Mouse (Mus musculus) stomach, postnatal 0 days (tissue): ENCODE results near the gene Fam189a1. TPM values are rescaled to one million over a fixed set of nuclear protein-coding genes. Genes with fewer than 3 reads are reported as not detected.

Experiments
- ATAC-seq: fragments of 200-750 bp; cut with Nextera tagmentation; 2 replicates; pipeline ENCODE4 v1.8.0; 2017; ENCODE audit not compliant: low FRiP score, low TSS enrichment
- DNase-seq: peaks from one replicate; pipeline ENCODE4 v3.0.0-alpha.2; 2016; ENCODE audit warnings: low spot score
- H3K27ac ChIP-seq: fragments of 300-500 bp; sonication (generic); replicated peaks from 2 replicates; pipeline ENCODE4 v1.5.1; 2014; ENCODE audit warnings: mild to moderate bottlenecking, control low read depth
- H3K27me3 ChIP-seq: fragments of 300-500 bp; sonication (generic); 2 replicates; pipeline ENCODE4 v1.6.1; 2014; ENCODE audit warnings: low read length; ENCODE audit not compliant: control insufficient read depth, insufficient read depth
- H3K36me3 ChIP-seq: fragments of 300-500 bp; sonication (generic); 2 replicates; pipeline ENCODE4 v1.6.1; 2014; ENCODE audit warnings: low read length, mixed read lengths; ENCODE audit not compliant: control insufficient read depth, insufficient read depth
- H3K4me1 ChIP-seq: fragments of 300-500 bp; sonication (generic); replicated peaks from 2 replicates; pipeline ENCODE4 v1.6.1; 2014; ENCODE audit warnings: antibody characterized with exemption; ENCODE audit not compliant: control insufficient read depth, insufficient read depth
- H3K4me2 ChIP-seq: fragments of 300-500 bp; sonication (generic); replicated peaks from 2 replicates; pipeline ENCODE4 v1.6.1; 2014; ENCODE audit warnings: low read depth, mild to moderate bottlenecking, control low read depth, moderate library complexity
- H3K4me3 ChIP-seq: fragments of 300-500 bp; sonication (generic); 2 replicates; pipeline ENCODE4 v1.5.1; 2014; ENCODE audit warnings: low read depth, low read length, control low read depth
- H3K9ac ChIP-seq: fragments of 300-500 bp; sonication (generic); 2 replicates; pipeline ENCODE4 v1.6.1; 2014; ENCODE audit warnings: mild to moderate bottlenecking, low read length, control low read depth, mixed read lengths
- H3K9me3 ChIP-seq: fragments of 300-500 bp; sonication (generic); 2 replicates; pipeline ENCODE4 v1.6.1; 2016; ENCODE audit warnings: low read length; ENCODE audit not compliant: control insufficient read depth
- CTCF ChIP-seq: IDR thresholded peaks from 2 replicates; pipeline ENCODE4 v1.5.1; 2016; ENCODE audit warnings: antibody characterized with exemption, low read depth, mild to moderate bottlenecking, moderate library complexity
- EP300 ChIP-seq: optimal IDR thresholded peaks from 2 replicates; pipeline ENCODE3; 2016; ENCODE audit warnings: antibody characterized with exemption
- WGBS: fragments of 180-500 bp; shearing (Covaris S2); extraction: QIAGEN DNeasy Blood & Tissue Kit; methylation state at CpG from one replicate; pipeline ENCODE4 v1.1.7; 2014; 5-methylcytosine and 5-hydroxymethylcytosine counted together
- polyA plus RNA-seq: library from polyadenylated mRNA; unstranded; fragments of >200 nt; fragmentation: Nextera tagmentation; extraction: Ambion mirVana; gene quantifications from 2 replicates; pipeline ENCODE4 v1.2.1, GENCODE M21; 2015

The Fam189a1 gene
- polyA plus RNA-seq, 1 experiment from 2014 or later = 0.25 TPM

DNA sequence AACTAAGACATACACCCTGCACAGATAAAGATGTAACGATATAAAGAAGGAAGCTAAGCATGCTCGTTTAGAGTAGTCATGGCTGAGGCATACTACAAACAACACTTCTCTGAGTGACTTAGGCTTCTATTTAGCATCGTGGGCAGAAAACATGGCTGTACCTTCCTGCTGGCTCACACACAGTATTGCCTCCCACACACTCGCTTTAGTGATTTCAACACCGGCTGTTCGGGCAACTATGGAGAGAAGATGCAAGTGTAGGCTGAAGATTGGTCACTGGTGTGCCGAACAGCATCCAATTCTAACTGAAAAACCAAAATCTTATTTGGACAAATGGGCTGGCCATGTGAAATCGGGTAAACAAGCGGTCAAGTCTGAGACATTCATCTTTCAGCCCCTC is 44.7 kb downstream of the Fam189a1 start:
- DNase-seq (no peak), ATAC-seq (no peak)
- H3K9me3 ChIP-seq = no peaks in the 10 kb centered on the region
- H3K9ac ChIP-seq = no peak overlapping the region
- H3K4me1 ChIP-seq = no peaks in the 10 kb centered on the region
- no peaks in the 10 kb centered on the region for H3K27me3 ChIP-seq
- H3K36me3 ChIP-seq = no peaks in the 10 kb centered on the region
- H3K4me2 ChIP-seq = no peak overlapping the region
- 86% methylated on average over 9 of the region's 9 CpGs for WGBS
- no peak overlapping the region for H3K27ac ChIP-seq
- TF ChIP-seq EP300 = no peak
- no peak for TF ChIP-seq CTCF
- no peak overlapping the region for H3K4me3 ChIP-seq

DNA sequence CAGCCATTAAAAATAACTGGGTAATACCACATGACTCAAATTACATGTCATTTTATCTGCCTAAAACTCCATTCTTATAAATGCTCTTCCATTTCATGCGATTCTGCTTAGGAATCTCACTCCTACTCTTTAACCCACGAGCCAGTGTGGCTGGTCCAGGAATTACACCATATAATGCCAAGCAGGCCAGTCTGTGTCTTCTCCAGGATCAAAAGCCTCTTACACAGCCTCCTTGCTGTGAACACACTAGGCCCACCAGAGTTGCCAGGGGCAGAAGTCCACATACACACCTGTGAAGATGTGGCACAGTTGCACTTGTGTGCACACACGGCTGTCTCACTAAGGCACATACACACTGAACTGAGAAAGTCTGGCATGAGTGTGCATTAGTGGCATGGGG is 50.8 kb downstream of the Fam189a1 start:
- no peak overlapping the region for H3K4me2 ChIP-seq
- H3K27me3 ChIP-seq = no peaks in the 10 kb centered on the region
- H3K4me3 ChIP-seq = no peak overlapping the region
- TF ChIP-seq CTCF (no peak), EP300 (no peak)
- no peaks in the 10 kb centered on the region for H3K36me3 ChIP-seq
- ATAC-seq = no peak
- no peaks in the 10 kb centered on the region for H3K4me1 ChIP-seq
- H3K9ac ChIP-seq = no peak overlapping the region
- no peaks in the 10 kb centered on the region for H3K9me3 ChIP-seq
- WGBS = 80% methylated on average over 3 of the region's 3 CpGs
- H3K27ac ChIP-seq = no peak overlapping the region
- DNase-seq = no peak

DNA sequence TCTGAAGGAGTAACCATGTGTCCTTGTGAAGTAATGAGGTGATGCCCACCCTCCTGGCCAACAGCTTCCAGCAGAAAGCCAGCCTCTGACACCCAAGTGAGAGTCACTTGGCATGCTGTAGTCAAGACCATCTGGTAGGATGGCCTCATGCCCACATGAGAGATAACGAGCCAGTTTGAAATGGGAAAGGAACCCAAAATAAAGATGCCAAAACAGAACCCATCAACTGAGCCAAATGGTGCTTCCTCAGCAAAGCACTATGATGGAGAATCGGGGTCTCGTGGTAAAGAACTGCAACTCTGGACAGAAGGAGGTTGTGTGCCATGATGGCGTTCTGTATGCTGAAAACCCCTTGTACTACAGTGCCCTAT is 51.3 kb downstream of the Fam189a1 start:
- DNase-seq (no peak), ATAC-seq (no peak)
- TF ChIP-seq EP300 (no peak), CTCF (no peak)
- H3K9ac ChIP-seq = no peak overlapping the region
- H3K4me1 ChIP-seq = no peaks in the 10 kb centered on the region
- H3K36me3 ChIP-seq = no peaks in the 10 kb centered on the region
- H3K27me3 ChIP-seq = no peaks in the 10 kb centered on the region
- WGBS = 87% methylated on average over 4 of the region's 4 CpGs
- no peak overlapping the region for H3K27ac ChIP-seq
- H3K4me3 ChIP-seq = no peak overlapping the region
- H3K4me2 ChIP-seq = no peak overlapping the region
- no peaks in the 10 kb centered on the region for H3K9me3 ChIP-seq

DNA sequence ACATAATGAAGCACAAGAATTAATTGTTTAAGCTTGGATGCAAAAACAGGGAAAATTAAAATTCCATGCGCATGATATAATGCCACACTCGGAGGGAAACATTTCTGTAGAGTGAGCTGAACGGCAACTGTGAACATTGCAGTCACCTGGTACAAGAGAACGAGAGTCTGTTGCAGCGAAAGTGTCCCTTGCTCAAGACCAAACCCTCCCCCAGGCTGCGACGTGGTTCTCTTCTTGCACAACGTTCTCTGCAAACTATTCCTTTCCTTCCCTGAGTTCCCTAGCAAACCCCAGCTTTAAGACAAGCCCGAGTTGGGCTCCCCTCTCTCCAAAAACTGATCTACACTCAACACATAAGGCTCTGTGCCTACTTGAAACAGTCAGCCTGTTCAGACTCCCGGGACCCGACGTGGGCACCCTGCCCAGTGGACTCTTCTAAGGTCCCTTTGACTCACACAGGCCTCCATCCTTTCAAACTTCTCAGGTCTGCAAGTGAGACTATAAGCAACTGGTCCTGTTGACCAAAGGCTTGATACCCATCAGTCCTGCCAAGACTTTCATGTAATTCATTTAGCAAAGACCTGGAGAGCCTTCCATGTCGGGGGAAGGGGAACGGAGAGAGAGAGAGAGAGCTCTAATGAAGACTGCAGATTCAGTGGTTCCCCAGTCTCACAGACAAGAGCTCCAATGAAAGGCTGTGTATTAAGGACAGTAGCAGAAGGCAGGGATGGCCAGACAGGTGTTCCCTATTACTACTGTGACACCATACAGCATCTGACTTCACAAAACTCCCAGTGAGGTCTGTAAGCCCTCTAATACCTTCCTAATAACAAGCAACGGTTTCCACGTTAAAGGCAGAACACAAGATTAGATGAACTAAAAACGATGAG is 51.9 kb downstream of the Fam189a1 start:
- 84% methylated on average over 17 of the region's 17 CpGs for WGBS
- Histone ChIP-seq H3K4me1 (no peaks in the 10 kb centered on the region), H3K36me3 (no peaks in the 10 kb centered on the region), H3K4me2 (no peak overlapping the region), H3K9ac (no peak overlapping the region), H3K4me3 (no peak overlapping the region), H3K9me3 (no peaks in the 10 kb centered on the region), H3K27ac (no peak overlapping the region), H3K27me3 (no peaks in the 10 kb centered on the region)
- no peak for DNase-seq
- no peak for TF ChIP-seq EP300
- ATAC-seq = no peak

DNA sequence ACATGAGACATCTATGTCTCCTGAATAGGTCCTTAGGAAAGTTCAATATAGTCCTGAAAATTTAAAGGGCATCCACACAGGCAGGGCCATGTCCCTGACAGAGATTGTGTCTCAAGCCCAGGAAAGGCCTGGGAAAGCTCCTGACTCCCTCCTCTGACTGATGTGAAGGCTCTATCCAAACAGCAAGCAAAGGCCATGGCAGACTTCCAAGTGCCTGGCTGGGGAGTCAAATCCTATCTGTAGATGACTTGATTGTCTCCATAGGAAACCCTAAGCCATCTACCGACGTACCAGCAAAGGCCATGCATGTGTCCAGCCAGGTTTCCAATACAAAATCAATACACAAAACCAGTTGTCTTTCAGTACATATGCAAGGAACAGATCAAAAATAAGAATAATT is 54.7 kb downstream of the Fam189a1 start:
- no peak overlapping the region for H3K9ac ChIP-seq
- no peak for TF ChIP-seq CTCF
- 84% methylated on average over 2 of the region's 2 CpGs for WGBS
- no peaks in the 10 kb centered on the region for H3K27me3 ChIP-seq
- H3K9me3 ChIP-seq = no peaks in the 10 kb centered on the region
- no peak overlapping the region for H3K27ac ChIP-seq
- H3K4me2 ChIP-seq = no peak overlapping the region
- H3K36me3 ChIP-seq = no peaks in the 10 kb centered on the region
- DNase-seq = no peak
- H3K4me3 ChIP-seq = no peak overlapping the region
- ATAC-seq = no peak
- no peaks in the 10 kb centered on the region for H3K4me1 ChIP-seq

DNA sequence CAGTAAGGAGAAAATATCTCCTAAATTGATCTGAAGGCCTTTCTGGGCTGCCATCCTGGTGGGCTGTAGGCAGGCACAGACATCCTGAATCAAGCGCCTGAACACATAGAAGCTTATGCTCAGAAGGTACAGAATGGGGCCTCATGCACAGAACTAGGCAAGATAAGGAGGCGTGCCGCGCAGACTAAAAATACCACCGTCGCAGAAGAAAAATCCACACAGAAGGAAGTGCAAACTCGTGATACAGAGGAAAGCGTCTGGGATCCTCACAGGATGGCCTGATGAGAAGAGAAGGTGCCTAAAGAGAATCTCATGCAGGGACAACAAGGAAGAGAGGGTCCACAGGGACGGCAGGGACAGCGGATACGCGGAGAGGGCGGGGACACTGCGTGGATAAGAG is 58.7 kb downstream of the Fam189a1 start:
- TF ChIP-seq CTCF = no peak
- TF ChIP-seq EP300 = no peak
- DNase-seq (no peak), ATAC-seq (no peak)
- Histone ChIP-seq H3K4me3 (no peak overlapping the region), H3K9me3 (no peaks in the 10 kb centered on the region), H3K4me1 (no peaks in the 10 kb centered on the region), H3K9ac (no peak overlapping the region), H3K27me3 (no peaks in the 10 kb centered on the region), H3K36me3 (no peaks in the 10 kb centered on the region), H3K27ac (no peak overlapping the region), H3K4me2 (no peak overlapping the region)
- 85% methylated on average over 14 of the region's 14 CpGs for WGBS
